Mouse (Mus musculus) T-helper 17 cell (primary cell): ENCODE results near the gene Ecd.
"Not testable (repeated sequence)": the region's sequence is repeated elsewhere in the genome, so short reads cannot be mapped to it uniquely, and the experiment has no call there.

Experiments used
- in situ Hi-C, 2 experiments: fragments of 300-600 bp; cut with MboI, MseI; formaldehyde crosslinking; loops; 1 replicate in 1 of 2; 2 replicates in 1 of 2; pipeline ENCODE4 v1.15.1; 2025; ENCODE audit warnings: high pct_unique_total_duplicates in 2 of 2

The Ecd gene

DNA sequence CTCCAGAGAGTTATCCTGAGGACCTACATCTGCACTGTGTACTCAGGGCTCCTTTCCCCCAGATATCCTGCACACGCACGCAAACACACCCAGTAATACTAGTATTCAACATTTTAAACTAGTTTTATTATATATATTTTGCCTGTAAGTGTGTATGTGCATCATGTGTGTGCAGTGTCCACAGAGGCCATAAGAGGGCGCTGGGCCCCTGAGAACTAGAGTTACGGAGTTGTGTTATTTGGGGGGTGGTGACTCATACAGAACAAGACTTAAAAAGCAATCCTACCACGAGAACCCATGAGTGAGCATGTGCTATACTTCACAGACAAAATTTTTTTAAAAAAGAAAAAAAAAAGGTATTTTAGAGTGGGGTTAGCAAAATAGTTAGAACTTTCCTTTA is 8.5 kb downstream of the Ecd start:
- in situ Hi-C loops = no loop called here

GRCm38 (mm10) chr14:20331316-20331715 is 16.6 kb downstream of the Ecd start:
- in situ Hi-C loops = no loop called here

- in situ Hi-C loops = no loop called here
These were observed 19.4 kb downstream of the Ecd start for GRCm38 (mm10) chr14:20328474-20328873.

DNA sequence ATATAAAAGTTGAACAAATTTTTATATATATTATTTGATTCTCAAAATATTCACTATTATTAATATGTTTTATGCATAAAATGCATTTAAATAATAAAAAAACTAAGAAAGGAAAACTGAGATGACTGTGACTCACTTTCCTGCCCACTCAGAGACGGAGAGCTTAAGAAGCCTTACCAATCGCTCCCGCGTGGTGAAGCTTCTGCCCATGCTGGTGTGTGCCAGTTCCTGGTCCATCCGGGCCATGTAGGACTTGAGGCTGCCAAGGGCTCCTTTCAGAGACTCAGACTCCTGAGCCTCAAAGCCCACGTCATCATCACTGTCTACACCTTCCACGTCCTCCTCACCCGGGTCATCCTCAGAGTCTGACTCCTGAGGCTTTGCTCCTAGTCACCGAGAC is 23.7 kb downstream of the Ecd start:
- in situ Hi-C loops = no loop called here

- in situ Hi-C loops = no loop called here
These were observed 28.5 kb downstream of the Ecd start for GRCm38 (mm10) chr14:20319420-20319819.

- in situ Hi-C loops = no loop called here
These were observed 32.8 kb downstream of the Ecd start for GRCm38 (mm10) chr14:20315137-20315536.

DNA sequence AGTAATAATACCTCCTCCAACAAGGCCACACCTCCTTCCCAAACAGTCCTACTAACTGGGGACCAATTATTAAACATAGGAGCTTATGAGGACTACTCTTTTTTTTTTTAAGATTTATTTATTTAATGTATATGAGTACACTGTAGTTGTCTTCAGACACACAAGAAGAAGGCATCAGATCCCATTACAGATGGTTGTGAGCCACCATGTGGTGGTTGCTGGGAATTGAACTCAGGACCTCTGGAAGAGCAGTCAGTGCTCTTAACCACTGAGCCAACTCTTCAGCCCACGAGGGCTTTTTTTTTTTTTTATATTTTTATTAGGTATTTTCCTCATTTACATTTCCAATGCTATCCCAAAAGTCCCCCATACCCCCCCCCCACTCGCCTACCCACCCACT is 42.8 kb downstream of the Ecd start:
- in situ Hi-C loops = not testable (repeated sequence)

DNA sequence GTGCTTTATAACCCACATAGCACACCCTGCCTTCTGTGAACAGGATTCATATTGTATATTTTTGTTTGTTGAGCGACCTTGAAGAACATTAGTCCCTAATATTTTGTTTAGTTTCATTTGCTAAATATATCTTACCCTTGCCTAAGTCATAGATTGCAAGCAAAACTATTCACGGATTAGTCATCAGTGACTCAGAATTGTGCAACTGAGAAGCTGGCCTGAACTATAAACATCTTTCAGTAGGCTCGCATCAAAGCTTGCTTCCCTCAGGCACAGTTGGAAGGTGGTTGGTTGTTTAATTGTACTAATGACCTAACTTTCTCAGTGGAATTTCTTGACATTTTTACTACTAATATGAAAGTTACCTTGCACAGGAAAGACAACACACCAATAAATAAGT is 49.8 kb downstream of the Ecd start:
- in situ Hi-C loops = no loop called here

- in situ Hi-C loops = no loop called here
These were observed 50.3 kb downstream of the Ecd start for GRCm38 (mm10) chr14:20297616-20298015.

DNA sequence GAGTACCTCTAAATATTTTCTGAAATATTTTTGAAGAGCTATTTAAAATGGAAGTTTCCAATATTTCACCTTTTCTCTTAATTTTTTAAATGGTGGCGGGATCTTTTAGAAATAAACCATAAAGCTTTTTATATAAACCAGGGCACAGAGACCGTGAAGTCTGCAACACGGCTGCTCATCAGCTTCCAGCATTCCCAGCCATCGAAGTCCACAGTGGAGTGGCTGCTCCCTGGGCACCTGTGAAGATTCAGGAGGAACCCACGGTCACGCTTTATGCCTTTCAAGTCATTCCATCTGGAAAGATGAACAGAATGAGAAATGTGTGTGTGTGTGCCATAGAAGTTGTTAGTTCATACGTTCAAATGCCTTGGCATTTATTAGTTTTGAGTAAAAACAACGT is 53.0 kb downstream of the Ecd start:
- in situ Hi-C loops = no loop called here

DNA sequence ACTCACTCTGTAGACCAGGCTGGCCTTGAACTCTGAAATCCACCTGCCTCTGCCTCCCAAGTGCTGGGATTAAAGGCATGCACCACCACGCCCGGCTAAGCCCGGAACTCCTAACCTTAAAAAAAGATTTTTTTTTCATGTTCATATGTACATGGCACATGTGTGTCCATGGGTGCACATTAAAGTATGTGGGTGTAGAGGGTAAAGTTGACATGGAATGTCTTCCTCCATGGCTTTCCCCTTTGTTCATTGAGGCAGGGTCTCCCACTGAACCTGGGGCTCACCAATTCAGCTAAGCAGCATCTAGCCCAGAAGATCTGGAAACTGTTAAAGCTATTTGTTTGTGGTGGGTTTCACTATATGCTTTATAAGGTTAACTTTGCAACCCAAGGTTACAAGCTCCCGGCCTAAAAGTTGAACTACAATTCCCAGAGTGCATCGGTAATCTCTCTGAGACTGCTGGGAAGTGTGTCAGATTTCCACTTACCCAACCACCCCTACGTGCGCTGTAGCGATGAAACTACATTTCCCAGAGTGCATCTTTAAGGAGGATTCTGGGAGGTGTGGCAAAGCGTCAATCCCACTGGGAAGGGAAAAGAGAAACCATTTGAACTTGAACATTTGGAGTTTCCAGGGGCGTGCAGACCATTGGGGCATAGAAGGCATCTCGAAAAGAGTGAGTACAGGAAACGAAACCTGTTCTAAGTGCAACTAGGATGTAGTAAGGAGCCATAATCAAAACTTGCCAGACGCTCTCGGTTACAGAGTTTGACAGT is 53.6 kb downstream of the Ecd start, which contains the start of gene Nudt13:
Nudt13 (plus strand) TSS at position 581 of the 776 bp plus-strand sequence.
- in situ Hi-C loops = no loop called here

GRCm38 (mm10) chr14:20291391-20291790 is 56.5 kb downstream of the Ecd start:
- in situ Hi-C loops = no loop called here
